9 mouse cellular contexts compared by ENCODE assay signal in genomic region chr16:57611768-57612167, GRCm38 (mm10). TPM values are rescaled to one million over a fixed set of nuclear protein-coding genes. Genes with fewer than 3 reads are reported as not detected.
A peak's percentile ranks its signal among the peaks of the same experiment; 100 is the strongest.
DNase-seq lines count a peak whose midpoint lies in the region; TF ChIP-seq lines count a peak whose summit lies in the region.
"Had no signal": no experiment of that assay in that cellular context is flagged by ENCODE, and none has a peak within 500 bp of the region (broad histone marks: within the 10 kb centered on the region; RNA-seq: fewer than 3 reads in every experiment).

No protein-coding gene starts in this region.

- peaks cover 4% of the 10 kb centered on the region; the same call in 1 of the 2 replicates for H3K4me1 ChIP-seq in kidney, adult 2 months (ENCODE audit: control insufficient read depth, insufficient read depth, low read length)
- peaks cover 3% of the 10 kb centered on the region; the same call in 1 of the 2 replicates for H3K4me1 ChIP-seq in small intestine, adult 2 months (ENCODE audit: control insufficient read depth, insufficient read depth, insufficient read length, low read length)

- no peaks in the 10 kb centered on the region for H3K36me3 ChIP-seq in kidney, adult 2 months (ENCODE audit: control insufficient read depth, insufficient read depth, low read length)
- no peaks in the 10 kb centered on the region for H3K36me3 ChIP-seq in small intestine, adult 2 months (ENCODE audit: control insufficient read depth, insufficient read depth, low read length)
- H3K36me3 ChIP-seq: embryonic facial prominence, embryonic 13.5 days had no signal

- TF ChIP-seq CTCF in kidney, adult 2 months (conservative IDR thresholded peaks at IDR 0.05; ENCODE audit: insufficient read depth, insufficient read length, low read depth, low read length): peak; percentile 62
- TF ChIP-seq CTCF in small intestine, adult 2 months (IDR thresholded peaks at IDR 0.05; ENCODE audit: extremely low read depth, insufficient read length, insufficient replicate concordance, low read depth, low read length): peak; percentile 44; the same call in 1 of the 2 replicates

- no peaks in the 10 kb centered on the region for H3K27me3 ChIP-seq in kidney, adult 2 months (replicated peaks; ENCODE audit: control insufficient read depth, insufficient read depth, low read length)
- no peaks in the 10 kb centered on the region; the same call in 1 of the 2 replicates for H3K27me3 ChIP-seq in small intestine, adult 2 months (ENCODE audit: control insufficient read depth, insufficient read depth, low read length)
- H3K27me3 ChIP-seq: embryonic facial prominence, embryonic 13.5 days had no signal

- no peak overlapping the region for H3K27ac ChIP-seq in kidney, adult 2 months (ENCODE audit: insufficient read depth, low read depth, low read length)
- H3K27ac ChIP-seq in small intestine, adult 2 months (ENCODE audit: insufficient read depth, low read depth, low read length): no peak overlapping the region
- H3K27ac ChIP-seq: embryonic facial prominence, embryonic 13.5 days had no signal

- no peak overlapping the region for H3K4me3 ChIP-seq in kidney, adult 2 months (ENCODE audit: insufficient read depth, low read depth, low read length)
- H3K4me3 ChIP-seq in small intestine, adult 2 months (ENCODE audit: low read depth, low read length): no peak overlapping the region
- H3K4me3 ChIP-seq: embryonic facial prominence, embryonic 13.5 days had no signal

- TF ChIP-seq POLR2A in kidney, adult 2 months (IDR thresholded peaks at IDR 0.05; ENCODE audit: low read depth, low read length): no peak
- TF ChIP-seq POLR2A in small intestine, adult 2 months (IDR thresholded peaks at IDR 0.05; ENCODE audit: low read depth, low read length): no peak

- DNase-seq in kidney, adult 2 months: peak; percentile 31
- no peak for DNase-seq in kidney, adult 18-20 months
- DNase-seq in urinary bladder, postnatal 25 days (ENCODE audit: low spot score): peak; percentile 26
- DNase-seq in urinary bladder, postnatal 4 days (ENCODE audit: low spot score in 2 of 2): no peak
- DNase-seq in c-Kit-positive CD71-positive TER-119-negative erythroid progenitor cells, embryonic 14.5 days (ENCODE audit: low read depth): peak; percentile 25
- peak; percentile 26 to 59 for DNase-seq in kidney, postnatal 36 days
- DNase-seq in yolk sac, embryonic 10.5 days (ENCODE audit: low spot score): no peak

- 12% methylated on average over 1 of the region's 1 CpGs for WGBS in kidney, adult 2 months
- WGBS in small intestine, adult 2 months: 0% methylated on average over 1 of the region's 1 CpGs

RNA-seq across cellular contexts. Expression of gene Cmss1, which starts 5.1 kb away (rescaled TPM):
- 4.4 and 7.2 TPM in 2 replicates for polyA plus RNA-seq in kidney, adult 2 months (2012; rRNA removed)
- 1.7 and 2.6 TPM in 2 replicates for polyA plus RNA-seq in small intestine, adult 2 months (2012; rRNA removed)

Comparison
In these comparisons a context has a peak if more than half of its experiments do, and no peak if none do; other contexts are left out.
1. DNase-seq: peak in kidney, adult 2 months (single experiment), urinary bladder, postnatal 25 days (single experiment), c-Kit-positive CD71-positive TER-119-negative erythroid progenitor cells, embryonic 14.5 days (single experiment) and kidney, postnatal 36 days (2 of 2); none in kidney, adult 18-20 months (single experiment), urinary bladder, postnatal 4 days (0 of 2) and yolk sac, embryonic 10.5 days (single experiment).